Mouse (Mus musculus) ES-Bruce4 (cell line): ENCODE data around the gene Lypla2.

Experiments
- CTCF ChIP-seq: IDR thresholded peaks from one replicate; pipeline ENCODE4 v1.8.1; 2011; ENCODE audit warnings: low read depth, low read length
- EP300 ChIP-seq: IDR thresholded peaks from 2 replicates; pipeline ENCODE4 v1.6.1; 2011; ENCODE audit warnings: low read depth, low read length; ENCODE audit not compliant: insufficient read depth
- POLR2A ChIP-seq: IDR thresholded peaks from one replicate; pipeline ENCODE4 v1.8.1; 2011; ENCODE audit warnings: low read length; ENCODE audit not compliant: insufficient read depth

DNA sequence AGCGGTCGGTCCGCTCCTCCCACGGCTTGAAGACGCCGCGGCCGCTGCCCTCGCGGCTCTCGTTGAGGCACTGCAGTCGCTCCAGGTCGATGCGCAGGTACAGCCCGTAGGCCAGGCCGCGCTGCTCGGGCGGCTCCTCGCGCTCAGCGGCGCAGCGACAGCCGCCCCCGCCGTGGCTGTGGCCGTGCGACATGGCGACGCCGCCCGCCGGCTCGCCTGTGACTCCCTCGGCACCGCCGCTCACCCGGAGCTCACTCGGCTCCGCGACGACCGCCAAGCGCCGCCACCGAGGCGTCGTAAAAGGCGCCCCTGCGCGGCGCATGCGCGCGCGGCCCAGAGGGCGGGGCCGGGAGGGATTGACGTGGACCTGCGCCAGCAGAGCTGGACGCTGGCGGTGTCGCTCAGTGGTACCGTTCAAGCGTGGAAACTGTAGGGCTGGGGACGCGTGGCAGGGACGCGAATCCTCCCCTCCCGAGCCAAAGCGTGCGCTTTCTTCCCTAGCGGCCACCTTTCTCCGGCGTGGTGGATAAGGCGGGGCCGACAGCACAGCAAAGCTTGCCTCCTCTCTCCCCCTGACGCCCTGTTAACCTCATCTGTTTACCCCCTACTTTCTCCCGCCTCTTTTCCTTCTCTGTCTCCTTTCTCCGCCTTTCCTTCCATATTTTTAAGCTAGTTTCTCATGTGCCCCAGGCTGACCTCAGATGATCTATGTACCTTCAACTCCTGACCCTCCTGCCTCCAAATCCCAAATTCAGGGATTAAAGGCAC, 14.7 kb upstream of the Lypla2 start, which contains the start of gene Pithd1:
- TF ChIP-seq CTCF (no peak), POLR2A (peak; percentile 85), EP300 (no peak)
